In the genomic region with DNA sequence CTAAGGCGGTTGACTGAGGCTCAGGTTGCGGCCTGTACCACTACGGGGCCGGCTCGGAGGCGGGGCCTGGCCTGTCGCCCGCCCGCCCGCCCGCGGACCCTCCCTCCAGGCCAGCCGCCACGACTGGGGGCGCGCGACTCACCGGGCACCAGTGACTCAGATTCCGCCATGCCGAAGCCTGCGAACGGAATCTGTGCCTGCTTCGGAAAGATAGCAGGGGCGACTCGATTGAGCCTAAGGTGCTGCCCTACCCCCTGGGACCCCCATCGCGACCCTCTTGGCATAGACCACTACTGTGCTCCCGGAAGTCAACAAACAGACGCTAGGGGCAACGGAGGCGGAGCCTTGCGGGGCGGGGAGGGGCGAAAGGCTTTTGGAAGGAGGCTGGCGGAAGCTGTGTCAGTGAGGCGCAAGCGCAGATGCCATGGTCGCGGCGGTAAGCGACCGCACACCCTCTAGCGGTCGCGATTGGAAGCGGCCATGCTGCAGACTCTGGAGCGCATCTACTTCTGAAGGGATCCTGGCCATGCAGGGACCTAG, we compare ENCODE assay signal across 8 mouse cellular contexts. TPM values are rescaled to one million over a fixed set of nuclear protein-coding genes. Genes with fewer than 3 reads are reported as not detected.
DNase-seq lines count a peak whose midpoint lies in the region; ATAC-seq and TF ChIP-seq lines count a peak whose summit lies in the region.

Gene Rpgr, minus strand, starts transcription at position 511 of the 540 bp plus-strand sequence.

- H3K36me3 ChIP-seq in ES-Bruce4 (ENCODE audit: control insufficient read depth, insufficient read depth, low read length, poor library complexity, severe bottlenecking): no peaks in the 10 kb centered on the region
- no peaks in the 10 kb centered on the region for H3K36me3 ChIP-seq in forebrain, embryonic 13.5 days (ENCODE audit: poor library complexity, severe bottlenecking)
- H3K36me3 ChIP-seq in liver, embryonic 16.5 days (ENCODE audit: control insufficient read depth, insufficient read depth): no peaks in the 10 kb centered on the region
- no peaks in the 10 kb centered on the region for H3K36me3 ChIP-seq in neural tube, embryonic 12.5 days
- no peaks in the 10 kb centered on the region for H3K36me3 ChIP-seq in stomach, postnatal 0 days (ENCODE audit: control insufficient read depth, insufficient read depth, low read length)

- TF ChIP-seq EP300 in ES-Bruce4 (IDR thresholded peaks at IDR 0.05; ENCODE audit: insufficient read depth, low read depth, low read length): no peak
- TF ChIP-seq EP300 in stomach, postnatal 0 days (optimal IDR thresholded peaks at IDR 0.05): no peak

- 11% methylated on average over 42 of the region's 47 CpGs for WGBS in forebrain, embryonic 13.5 days
- 14% methylated on average over 43 of the region's 47 CpGs for WGBS in liver, embryonic 16.5 days (ENCODE audit: insufficient replicate concordance)
- WGBS in neural tube, embryonic 12.5 days: 13% methylated on average over 46 of the region's 47 CpGs
- 11% methylated on average over 37 of the region's 47 CpGs for WGBS in stomach, postnatal 0 days

- H3K9me3 ChIP-seq in ES-Bruce4 (replicated peaks; ENCODE audit: control insufficient read depth, insufficient read depth, low read length, poor library complexity, severe bottlenecking): no peaks in the 10 kb centered on the region
- H3K9me3 ChIP-seq in forebrain, embryonic 13.5 days (replicated peaks): no peaks in the 10 kb centered on the region
- no peaks in the 10 kb centered on the region for H3K9me3 ChIP-seq in liver, embryonic 16.5 days (replicated peaks; ENCODE audit: control insufficient read depth, low read length)
- no peaks in the 10 kb centered on the region for H3K9me3 ChIP-seq in neural tube, embryonic 12.5 days
- H3K9me3 ChIP-seq in stomach, postnatal 0 days (ENCODE audit: control insufficient read depth, low read length): no peaks in the 10 kb centered on the region

- peak; percentile 47 for TF ChIP-seq CTCF in ES-Bruce4 (IDR thresholded peaks at IDR 0.05; ENCODE audit: low read depth, low read length)
- peak; percentile 85 for TF ChIP-seq CTCF in stomach, postnatal 0 days (IDR thresholded peaks at IDR 0.05; ENCODE audit: low read depth)

- no peaks in the 10 kb centered on the region for H3K4me1 ChIP-seq in ES-Bruce4 (ENCODE audit: control insufficient read depth, insufficient read depth, low read length)
- H3K4me1 ChIP-seq in forebrain, embryonic 13.5 days: peaks cover 7% of the 10 kb centered on the region
- no peaks in the 10 kb centered on the region for H3K4me1 ChIP-seq in liver, embryonic 16.5 days (ENCODE audit: control insufficient read depth, low read depth, low read length)
- no peaks in the 10 kb centered on the region for H3K4me1 ChIP-seq in neural tube, embryonic 12.5 days
- H3K4me1 ChIP-seq in stomach, postnatal 0 days (replicated peaks; ENCODE audit: control insufficient read depth, insufficient read depth): no peaks in the 10 kb centered on the region

- H3K4me2 ChIP-seq in forebrain, embryonic 13.5 days: peak within 1 kb of the TSS; percentile 58
- H3K4me2 ChIP-seq in liver, embryonic 16.5 days (ENCODE audit: low read depth, low read length): peak within 1 kb of the TSS; percentile 55
- peak within 1 kb of the TSS; percentile 57 for H3K4me2 ChIP-seq in neural tube, embryonic 12.5 days (replicated peaks)
- H3K4me2 ChIP-seq in stomach, postnatal 0 days (replicated peaks; ENCODE audit: low read depth): peak within 1 kb of the TSS; percentile 42

- DNase-seq in cerebellum, adult 11 months: peak; percentile 88
- DNase-seq in heart, postnatal 10 days: peak; percentile 94
- DNase-seq in kidney, postnatal 4 days: peak; percentile 94 to 96
- DNase-seq in stomach, postnatal 0 days (ENCODE audit: low spot score): peak; percentile 91

- no peaks in the 10 kb centered on the region for H3K27me3 ChIP-seq in ES-Bruce4 (ENCODE audit: control insufficient read depth, insufficient read depth, low read length, poor library complexity, severe bottlenecking)
- H3K27me3 ChIP-seq in forebrain, embryonic 13.5 days: no peaks in the 10 kb centered on the region
- no peaks in the 10 kb centered on the region for H3K27me3 ChIP-seq in liver, embryonic 16.5 days (ENCODE audit: control insufficient read depth, insufficient read depth, low read depth, low read length)
- no peaks in the 10 kb centered on the region for H3K27me3 ChIP-seq in neural tube, embryonic 12.5 days (replicated peaks)
- H3K27me3 ChIP-seq in stomach, postnatal 0 days (ENCODE audit: control insufficient read depth, insufficient read depth, low read length): no peaks in the 10 kb centered on the region

- H3K27ac ChIP-seq in ES-Bruce4 (ENCODE audit: insufficient read depth, low read length): no peak within 1 kb of the TSS
- peak within 1 kb of the TSS; percentile 82 for H3K27ac ChIP-seq in forebrain, embryonic 13.5 days
- H3K27ac ChIP-seq in liver, embryonic 16.5 days (ENCODE audit: low read length): peak within 1 kb of the TSS; percentile 10; the same call in 1 of the 2 replicates
- 0 out of 2 replicates have a peak within 1 kb of the TSS, but pooled peaks have one; percentile 16 for H3K27ac ChIP-seq in neural tube, embryonic 12.5 days
- H3K27ac ChIP-seq in stomach, postnatal 0 days (replicated peaks): peak within 1 kb of the TSS; percentile 85

- intact Hi-C loops in heart, postnatal 10 days (cut with DNase I): no loop called here

- TF ChIP-seq POLR2A in ES-Bruce4 (IDR thresholded peaks at IDR 0.05; ENCODE audit: insufficient read depth, low read length): no peak

- ATAC-seq in forebrain, embryonic 13.5 days: peak; percentile 98
- peak; percentile 93 for ATAC-seq in liver, embryonic 16.5 days (ENCODE audit: low read depth)
- peak; percentile 98 for ATAC-seq in neural tube, embryonic 12.5 days (ENCODE audit: low FRiP score, low read depth)
- peak; percentile 99 for ATAC-seq in stomach, postnatal 0 days (ENCODE audit: low FRiP score, low TSS enrichment)

- peak within 1 kb of the TSS; percentile 74 for H3K9ac ChIP-seq in ES-Bruce4 (ENCODE audit: low read depth, poor library complexity, severe bottlenecking)
- H3K9ac ChIP-seq in forebrain, embryonic 13.5 days: peak within 1 kb of the TSS; percentile 58
- peak within 1 kb of the TSS; percentile 53 for H3K9ac ChIP-seq in liver, embryonic 16.5 days (ENCODE audit: low read depth, low read length)
- peak within 1 kb of the TSS; percentile 27 for H3K9ac ChIP-seq in neural tube, embryonic 12.5 days
- peak within 1 kb of the TSS; percentile 63 for H3K9ac ChIP-seq in stomach, postnatal 0 days (ENCODE audit: low read length)

- H3K4me3 ChIP-seq in ES-Bruce4 (ENCODE audit: low read depth, low read length): peak within 1 kb of the TSS; percentile 94
- H3K4me3 ChIP-seq in forebrain, embryonic 13.5 days: peak within 1 kb of the TSS; percentile 51
- peak within 1 kb of the TSS; percentile 68 for H3K4me3 ChIP-seq in liver, embryonic 16.5 days (ENCODE audit: low read depth, low read length)
- peak within 1 kb of the TSS; percentile 49 for H3K4me3 ChIP-seq in neural tube, embryonic 12.5 days
- peak within 1 kb of the TSS; percentile 53 for H3K4me3 ChIP-seq in stomach, postnatal 0 days (ENCODE audit: low read depth, low read length)

RNA-seq across cellular contexts. Expression of gene Rpgr, which starts in this region (rescaled TPM):
- 15.4 and 17.7 TPM in 2 replicates for polyA plus RNA-seq in ES-Bruce4 (2011; ENCODE audit: insufficient read depth, insufficient read length, low read depth, missing spikeins)
- polyA plus RNA-seq in forebrain, embryonic 13.5 days (2015; fragmentation: Nextera tagmentation; extraction: Ambion mirVana): 42.4 and 44.8 TPM in 2 replicates
- total RNA-seq in heart, postnatal 10 days (2021): 1 to 10 TPM; 5.7 to 5.9 TPM
- 2.0 and 2.2 TPM in 2 replicates for polyA plus RNA-seq in liver, embryonic 16.5 days (2015; fragmentation: Nextera tagmentation; extraction: Ambion mirVana)
- polyA plus RNA-seq in neural tube, embryonic 12.5 days (2016; fragmentation: Nextera tagmentation; extraction: Ambion mirVana): 39.7 and 40.5 TPM in 2 replicates
- 4.3 and 5.1 TPM in 2 replicates for polyA plus RNA-seq in stomach, postnatal 0 days (2015; fragmentation: Nextera tagmentation; extraction: Ambion mirVana)
